Mouse (Mus musculus): Measurements from ENCODE around the gene Eif2a. TPM values are rescaled to one million over a fixed set of nuclear protein-coding genes. Genes with fewer than 3 reads are reported as not detected.
"Not testable (repeated sequence)": the region's sequence is repeated elsewhere in the genome, so short reads cannot be mapped to it uniquely, and the experiment has no call there.

Gene Eif2a
- polyA plus RNA-seq, 1 experiment, result 3.4 TPM

DNA sequence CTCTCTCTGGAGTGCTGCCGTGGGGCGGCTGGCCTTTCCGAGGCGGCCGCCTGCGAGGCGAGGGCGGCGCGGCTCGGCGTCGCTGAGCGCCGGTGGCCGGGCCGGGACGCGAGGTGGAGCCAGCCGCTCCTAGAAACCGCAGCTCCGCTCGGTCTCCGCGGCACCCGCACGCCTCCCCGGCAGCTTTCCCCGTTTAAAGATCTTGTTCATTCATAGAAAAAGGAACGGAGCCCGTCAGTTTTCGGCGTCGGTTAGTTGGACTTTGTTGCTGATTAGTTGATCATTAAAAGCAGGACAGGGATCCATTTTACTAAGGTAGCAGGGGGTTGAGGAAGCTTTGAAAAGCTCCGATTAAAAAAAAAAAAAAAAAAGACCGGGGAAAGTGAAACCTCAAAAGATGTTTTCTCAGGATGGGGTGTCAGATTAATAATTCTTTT, 51.5 kb downstream of the Eif2a start:
- Histone ChIP-seq H3K27ac (ENCODE audit: insufficient read depth, low read length) (peak overlapping the region; percentile 97), H3K4me3 (ENCODE audit: extremely low read depth, insufficient read depth, insufficient read length) (peak overlapping the region; percentile 87), H3K27me3 (ENCODE audit: control insufficient read depth, insufficient read depth, low read length) (no peaks in the 10 kb centered on the region), H3K36me3 (ENCODE audit: control insufficient read depth, insufficient read depth, low read length) (no peaks in the 10 kb centered on the region; the same call in 1 of the 2 replicates), H3K4me1 (ENCODE audit: control insufficient read depth, insufficient read depth, insufficient read length) (peaks cover 2% of the 10 kb centered on the region)
- 0% methylated on average over 36 of the region's 36 CpGs for WGBS
- no peak for TF ChIP-seq CTCF (IDR thresholded peaks at IDR 0.05; ENCODE audit: extremely low read depth, insufficient read depth, insufficient read length, insufficient replicate concordance)
- TF ChIP-seq POLR2A (IDR thresholded peaks at IDR 0.05; ENCODE audit: low read depth, low read length), result no peak
- DNase-seq (ENCODE audit: low read depth in 1 of 2, low spot score in 2 of 2), result peak in 1 of 2 experiments; percentile 41

DNA sequence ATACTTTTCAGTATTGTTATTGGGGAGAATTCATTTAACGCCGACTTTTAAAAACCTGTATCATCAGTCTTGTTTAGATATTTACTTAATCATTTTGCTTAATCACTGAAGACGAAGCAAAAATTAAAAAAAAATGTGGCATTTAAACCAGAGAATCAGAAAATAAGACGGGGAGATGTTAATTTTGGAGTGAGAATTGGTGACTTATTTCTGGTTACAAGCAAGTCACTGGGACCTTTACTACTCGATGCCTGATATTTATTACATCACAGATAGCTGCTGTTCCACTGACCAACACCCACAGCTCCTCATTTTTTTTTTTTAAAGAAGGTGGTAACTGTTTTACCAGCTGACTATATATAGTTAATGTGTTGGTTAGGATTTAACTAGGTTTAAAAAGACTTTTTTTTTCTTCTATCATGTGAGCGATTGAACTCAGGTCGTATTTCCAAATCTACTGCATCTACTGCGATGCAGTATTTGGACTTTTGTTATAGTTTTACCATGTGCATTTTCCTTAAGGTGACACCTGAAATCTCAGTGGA, 52.0 kb downstream of the Eif2a start:
- Histone ChIP-seq H3K4me3 (ENCODE audit: extremely low read depth, insufficient read depth, insufficient read length) (peak overlapping the region; percentile 87; the same call in 1 of the 2 replicates), H3K27me3 (ENCODE audit: control insufficient read depth, insufficient read depth, low read length) (no peaks in the 10 kb centered on the region), H3K36me3 (ENCODE audit: control insufficient read depth, insufficient read depth, low read length) (no peaks in the 10 kb centered on the region; the same call in 1 of the 2 replicates), H3K27ac (ENCODE audit: insufficient read depth, low read length) (no peak overlapping the region), H3K4me1 (ENCODE audit: control insufficient read depth, insufficient read depth, insufficient read length) (peaks cover 7% of the 10 kb centered on the region)
- no peak for TF ChIP-seq POLR2A (IDR thresholded peaks at IDR 0.05; ENCODE audit: low read depth, low read length)
- WGBS, result 15% methylated on average over 8 of the region's 8 CpGs
- DNase-seq (ENCODE audit: low read depth in 1 of 2, low spot score in 2 of 2), result no peak

DNA sequence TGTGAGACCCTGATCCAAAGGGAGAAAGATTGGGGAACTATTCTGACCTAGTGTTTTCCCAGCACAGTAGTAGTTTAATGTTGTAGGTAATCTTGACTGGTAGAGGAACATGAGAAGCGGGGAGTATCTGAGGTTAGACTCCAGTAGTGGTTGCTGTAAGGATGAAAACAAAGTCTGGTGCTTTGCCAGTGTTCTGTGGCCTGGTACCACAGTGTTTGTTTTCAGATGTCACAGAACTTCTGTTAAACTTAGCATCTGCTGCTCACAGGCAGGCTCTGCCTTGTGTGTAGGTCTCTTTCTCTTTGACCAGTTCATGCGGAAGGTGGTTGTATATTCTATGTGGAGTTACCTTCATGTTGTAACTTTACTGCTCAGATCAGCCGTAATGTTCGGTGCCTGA, 55.9 kb downstream of the Eif2a start:
- WGBS, result 36% methylated on average over 4 of the region's 4 CpGs
- peak in 1 of 2 experiments; percentile 21 for DNase-seq (ENCODE audit: low read depth in 1 of 2, low spot score in 2 of 2)
- Histone ChIP-seq H3K4me1 (ENCODE audit: control insufficient read depth, insufficient read depth, insufficient read length) (peaks cover 9% of the 10 kb centered on the region), H3K27me3 (ENCODE audit: control insufficient read depth, insufficient read depth, low read length) (no peaks in the 10 kb centered on the region), H3K4me3 (ENCODE audit: extremely low read depth, insufficient read depth, insufficient read length) (no peak overlapping the region), H3K36me3 (ENCODE audit: control insufficient read depth, insufficient read depth, low read length) (peaks cover 3% of the 10 kb centered on the region; the same call in 1 of the 2 replicates), H3K27ac (ENCODE audit: insufficient read depth, low read length) (peak overlapping the region; percentile 6; the same call in 1 of the 2 replicates)
- no peak for TF ChIP-seq CTCF (IDR thresholded peaks at IDR 0.05; ENCODE audit: extremely low read depth, insufficient read depth, insufficient read length, insufficient replicate concordance)
- no peak for TF ChIP-seq POLR2A (IDR thresholded peaks at IDR 0.05; ENCODE audit: low read depth, low read length)

DNA sequence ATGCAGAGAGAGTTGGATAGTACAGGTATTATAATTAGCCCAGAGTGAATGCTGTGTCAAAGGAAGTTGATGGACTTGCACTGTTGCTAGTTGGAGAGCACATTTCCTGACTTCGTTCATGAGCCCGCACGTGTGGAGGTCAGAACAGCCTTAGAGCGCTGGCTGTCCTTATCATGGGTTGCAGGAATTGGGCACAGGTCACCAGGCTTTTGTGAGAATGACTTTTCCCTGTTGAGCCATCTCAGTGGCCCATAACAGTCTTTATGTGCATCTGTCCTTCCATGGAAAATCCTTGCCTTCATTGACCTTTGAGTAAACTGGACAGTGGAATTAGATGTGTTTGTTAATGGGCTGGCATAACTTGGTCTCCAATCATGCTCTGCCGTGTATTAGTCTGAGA, 56.7 kb downstream of the Eif2a start:
- 28% methylated on average over 5 of the region's 5 CpGs for WGBS
- peaks cover 9% of the 10 kb centered on the region for H3K4me1 ChIP-seq (ENCODE audit: control insufficient read depth, insufficient read depth, insufficient read length)
- no peak for DNase-seq (ENCODE audit: low read depth in 1 of 2, low spot score in 2 of 2)
- H3K4me3 ChIP-seq (ENCODE audit: extremely low read depth, insufficient read depth, insufficient read length), result no peak overlapping the region
- TF ChIP-seq CTCF (IDR thresholded peaks at IDR 0.05; ENCODE audit: extremely low read depth, insufficient read depth, insufficient read length, insufficient replicate concordance) (no peak), POLR2A (IDR thresholded peaks at IDR 0.05; ENCODE audit: low read depth, low read length) (no peak)
- peak overlapping the region; percentile 14; the same call in 1 of the 2 replicates for H3K27ac ChIP-seq (ENCODE audit: insufficient read depth, low read length)
- H3K36me3 ChIP-seq (ENCODE audit: control insufficient read depth, insufficient read depth, low read length), result peaks cover 3% of the 10 kb centered on the region
- H3K27me3 ChIP-seq (ENCODE audit: control insufficient read depth, insufficient read depth, low read length), result no peaks in the 10 kb centered on the region

DNA sequence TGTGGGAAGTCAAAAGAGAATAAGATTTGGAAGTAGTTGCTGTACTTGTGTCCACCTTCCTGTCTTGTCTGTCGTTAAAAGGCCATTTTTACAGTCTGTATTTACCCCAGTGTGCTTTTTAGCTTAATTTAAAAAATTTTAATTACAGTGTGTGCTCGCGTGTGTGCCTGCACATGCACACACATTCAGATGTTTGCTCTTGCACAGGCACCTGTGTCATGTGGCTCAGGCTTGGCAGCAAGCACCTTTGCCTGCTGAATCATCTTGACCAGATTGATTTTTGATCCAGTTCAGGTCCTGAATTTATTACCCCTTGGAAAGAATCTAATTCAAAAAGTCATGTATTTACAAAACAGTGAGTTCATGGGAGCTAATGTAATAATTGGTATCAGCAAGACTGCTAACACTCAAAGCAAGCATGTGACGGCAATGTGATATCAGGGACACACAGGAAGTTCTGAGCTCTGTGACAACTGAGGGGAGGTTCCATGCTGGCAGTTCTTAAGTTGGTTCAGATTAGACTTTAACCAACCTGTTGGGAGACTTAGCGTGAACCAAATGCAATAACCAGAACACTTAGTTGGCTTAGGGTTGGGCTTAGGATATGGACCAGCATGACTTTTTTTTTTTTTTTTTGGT, 57.3 kb downstream of the Eif2a start:
- TF ChIP-seq CTCF (IDR thresholded peaks at IDR 0.05; ENCODE audit: extremely low read depth, insufficient read depth, insufficient read length, insufficient replicate concordance), result no peak
- no peak for TF ChIP-seq POLR2A (IDR thresholded peaks at IDR 0.05; ENCODE audit: low read depth, low read length)
- H3K4me3 ChIP-seq (ENCODE audit: extremely low read depth, insufficient read depth, insufficient read length), result no peak overlapping the region
- DNase-seq (ENCODE audit: low read depth in 1 of 2, low spot score in 2 of 2), result no peak

DNA sequence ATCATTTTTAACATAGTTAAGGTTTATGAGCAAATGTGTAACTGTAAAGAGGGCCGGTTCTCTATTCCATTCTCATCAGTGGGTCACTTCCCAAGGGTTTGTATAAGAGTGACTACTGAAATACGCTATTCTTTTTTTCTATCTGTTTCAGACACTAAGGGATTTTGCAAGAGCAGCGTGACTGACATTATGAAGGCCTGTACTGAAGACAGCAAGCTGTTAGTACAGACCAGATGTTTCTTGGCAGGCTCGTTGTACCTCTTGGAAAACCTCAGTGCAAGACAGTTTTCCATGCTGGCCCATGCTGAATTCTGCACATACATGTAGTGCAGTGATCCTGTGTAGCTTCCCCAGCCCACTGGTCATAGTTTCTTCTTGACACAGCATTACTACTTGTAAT, 64.9 kb downstream of the Eif2a start:
- H3K36me3 ChIP-seq (ENCODE audit: control insufficient read depth, insufficient read depth, low read length), result peaks cover 20% of the 10 kb centered on the region
- not testable (repeated sequence) for H3K27me3 ChIP-seq (ENCODE audit: control insufficient read depth, insufficient read depth, low read length); H3K4me3 ChIP-seq (ENCODE audit: extremely low read depth, insufficient read depth, insufficient read length); H3K4me1 ChIP-seq (ENCODE audit: control insufficient read depth, insufficient read depth, insufficient read length); H3K27ac ChIP-seq (ENCODE audit: insufficient read depth, low read length); DNase-seq (ENCODE audit: low read depth in 1 of 2, low spot score in 2 of 2)
- 96% methylated on average over 4 of the region's 4 CpGs for WGBS

More for the DNA sequence above, 57.3 kb downstream of the Eif2a start:
- H3K36me3 ChIP-seq (ENCODE audit: control insufficient read depth, insufficient read depth, low read length), result peaks cover 6% of the 10 kb centered on the region
- H3K27me3 ChIP-seq (ENCODE audit: control insufficient read depth, insufficient read depth, low read length), result no peaks in the 10 kb centered on the region
- H3K27ac ChIP-seq (ENCODE audit: insufficient read depth, low read length), result peak overlapping the region; percentile 14; the same call in 1 of the 2 replicates
- peaks cover 9% of the 10 kb centered on the region for H3K4me1 ChIP-seq (ENCODE audit: control insufficient read depth, insufficient read depth, insufficient read length)
- 64% methylated on average over 5 of the region's 5 CpGs for WGBS

DNA sequence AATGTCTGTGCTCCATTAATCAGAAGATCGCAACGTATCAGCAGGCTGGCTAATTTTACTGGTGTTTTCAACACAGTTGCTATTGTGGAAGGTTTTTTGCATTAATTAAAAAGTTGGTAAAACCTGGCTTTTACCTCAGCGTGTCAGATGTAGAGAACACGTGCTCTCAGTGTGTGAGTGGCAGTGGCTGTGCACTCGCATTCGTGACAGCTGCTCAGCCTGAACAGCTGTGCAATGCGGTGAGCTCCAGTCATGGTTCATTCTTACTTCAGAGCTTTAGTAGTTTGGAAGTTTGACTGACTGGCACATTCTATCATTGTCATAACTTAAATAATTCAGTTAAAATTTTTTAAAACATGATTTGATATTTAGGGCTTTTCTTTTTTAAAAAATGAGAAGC, 67.0 kb downstream of the Eif2a start:
- 78% methylated on average over 7 of the region's 7 CpGs for WGBS
- H3K27me3 ChIP-seq (ENCODE audit: control insufficient read depth, insufficient read depth, low read length); H3K4me3 ChIP-seq (ENCODE audit: extremely low read depth, insufficient read depth, insufficient read length); H3K27ac ChIP-seq (ENCODE audit: insufficient read depth, low read length); H3K4me1 ChIP-seq (ENCODE audit: control insufficient read depth, insufficient read depth, insufficient read length); DNase-seq (ENCODE audit: low read depth in 1 of 2, low spot score in 2 of 2): not testable (repeated sequence)
- H3K36me3 ChIP-seq (ENCODE audit: control insufficient read depth, insufficient read depth, low read length), result peaks cover 16% of the 10 kb centered on the region
